Mouse (Mus musculus): ENCODE measurements around the gene 2610028H24Rik.

Gene 2610028H24Rik

DNA sequence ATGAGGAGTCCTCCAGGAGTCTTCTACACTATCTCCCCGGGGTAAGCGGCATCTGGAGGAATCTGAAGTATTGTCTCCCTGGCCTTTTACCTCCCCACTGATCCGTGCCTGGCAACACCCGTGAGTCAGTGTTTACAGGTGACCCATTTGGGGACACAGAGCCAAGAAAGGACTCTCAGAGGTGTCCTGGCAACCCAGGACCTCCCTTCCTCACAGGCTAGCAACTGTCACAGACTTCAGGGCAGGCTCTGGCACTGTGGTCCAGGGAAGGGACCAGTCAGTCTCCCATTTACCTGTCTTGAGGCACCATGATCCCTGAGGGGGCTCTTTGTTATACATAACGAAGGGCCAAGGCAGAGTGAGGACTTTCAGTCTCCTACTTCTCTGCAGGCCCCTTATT lies at the start of gene 2610028H24Rik:
Gene 2610028H24Rik (plus strand): TSS at position 231 of the 400 bp plus-strand sequence.
- no peak for DNase-seq (ENCODE audit: extremely low spot score)

DNA sequence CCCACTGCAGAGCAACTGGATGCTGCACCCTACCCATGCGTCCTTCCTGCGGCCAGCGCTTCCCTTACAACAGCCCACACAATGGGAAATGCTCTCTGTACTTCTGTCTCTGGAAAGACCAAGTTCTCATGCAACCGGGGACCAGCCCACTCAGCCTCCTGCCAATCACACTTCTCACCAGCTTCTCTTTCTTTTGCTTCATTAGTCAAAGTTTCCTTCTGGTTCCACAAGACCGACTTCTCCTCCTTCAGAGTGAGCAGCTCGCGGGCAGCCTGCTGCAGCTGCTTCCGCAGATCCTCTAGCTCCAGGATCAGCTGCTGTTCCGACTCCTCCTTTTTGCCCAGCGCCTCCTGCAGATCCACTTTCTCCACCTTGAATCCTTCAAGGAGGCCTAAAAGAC lies 40.4 kb upstream of the 2610028H24Rik start:
- DNase-seq (ENCODE audit: extremely low spot score), result no peak

GRCm38 (mm10) chr10:76416811-76417210 lies 32.1 kb upstream of the 2610028H24Rik start:
- no peak for DNase-seq (ENCODE audit: extremely low spot score)

DNA sequence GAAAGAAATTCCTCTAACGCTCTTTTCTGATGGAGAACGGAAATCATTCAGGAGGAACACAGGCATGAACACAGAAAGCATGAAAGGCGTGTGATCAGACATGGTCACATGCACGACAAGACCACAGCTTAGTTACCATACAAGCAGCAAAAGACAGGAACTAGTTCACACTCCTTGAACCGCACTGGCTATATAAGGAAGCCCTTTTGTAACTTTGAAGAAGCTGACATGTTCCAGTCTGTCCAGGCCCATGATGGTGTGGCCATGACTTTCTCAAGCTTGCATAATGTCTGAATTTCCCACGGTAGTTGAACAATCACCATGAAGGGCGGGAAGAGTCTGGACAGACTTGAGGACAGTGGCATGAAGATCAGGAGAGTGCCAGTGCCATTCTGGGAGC lies 23.2 kb upstream of the 2610028H24Rik start:
- DNase-seq (ENCODE audit: extremely low spot score), result no peak

- DNase-seq (ENCODE audit: extremely low spot score), result no peak
Measured at GRCm38 (mm10) chr10:76433925-76434324, 15.0 kb upstream of the 2610028H24Rik start.

DNA sequence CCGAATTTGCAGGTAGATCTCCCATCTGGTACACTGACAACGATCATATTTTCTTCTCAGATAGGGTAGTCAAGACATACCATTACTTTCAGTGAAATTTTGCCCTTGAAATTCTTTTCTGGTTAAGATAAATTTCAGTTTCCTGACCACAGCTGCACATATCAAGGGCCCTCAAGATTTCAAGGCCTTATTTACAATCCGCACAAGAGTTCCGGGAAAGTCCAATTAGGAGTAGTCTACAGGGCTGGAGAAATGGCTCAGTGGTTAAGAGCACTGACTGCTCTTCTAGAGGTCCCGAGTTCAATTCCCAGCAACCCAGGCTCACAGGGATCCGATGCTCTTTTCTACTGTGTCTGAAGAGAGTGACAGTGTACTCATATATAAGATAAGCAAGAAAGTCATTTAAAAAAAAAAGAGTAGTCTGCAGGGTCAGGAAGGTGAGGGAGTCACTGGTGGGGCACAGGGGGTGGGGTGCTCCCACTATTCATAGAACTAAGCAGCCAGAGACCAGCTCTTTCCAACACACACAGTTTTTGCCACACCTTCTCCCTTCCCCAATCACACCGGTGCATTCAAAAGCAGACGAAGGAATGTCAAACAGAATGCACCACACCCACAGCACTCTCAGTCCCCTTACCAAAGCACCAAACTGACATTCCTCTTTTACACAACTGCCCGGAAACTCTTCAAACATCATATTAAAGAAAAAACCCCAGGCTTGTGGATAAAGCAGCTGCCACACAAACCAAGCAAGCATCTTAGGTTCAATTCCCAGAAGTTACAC lies 9.6 kb upstream of the 2610028H24Rik start:
- DNase-seq (ENCODE audit: extremely low spot score), result no peak

- no peak for DNase-seq (ENCODE audit: extremely low spot score)
Measured at GRCm38 (mm10) chr10:76440281-76440680, 8.6 kb upstream of the 2610028H24Rik start, which contains the start of gene AC141477.1. AC141477.1 (minus strand) TSS chr10:76440444.

GRCm38 (mm10) chr10:76442178-76443088 lies 6.4 kb upstream of the 2610028H24Rik start, which contains the start of gene Pcnt:
Pcnt (minus strand) TSS chr10:76442786.
- DNase-seq (ENCODE audit: extremely low spot score), result peak; percentile 94

GRCm38 (mm10) chr10:76445996-76446681 lies 2.7 kb upstream of the 2610028H24Rik start:
- no peak for DNase-seq (ENCODE audit: extremely low spot score)

DNA sequence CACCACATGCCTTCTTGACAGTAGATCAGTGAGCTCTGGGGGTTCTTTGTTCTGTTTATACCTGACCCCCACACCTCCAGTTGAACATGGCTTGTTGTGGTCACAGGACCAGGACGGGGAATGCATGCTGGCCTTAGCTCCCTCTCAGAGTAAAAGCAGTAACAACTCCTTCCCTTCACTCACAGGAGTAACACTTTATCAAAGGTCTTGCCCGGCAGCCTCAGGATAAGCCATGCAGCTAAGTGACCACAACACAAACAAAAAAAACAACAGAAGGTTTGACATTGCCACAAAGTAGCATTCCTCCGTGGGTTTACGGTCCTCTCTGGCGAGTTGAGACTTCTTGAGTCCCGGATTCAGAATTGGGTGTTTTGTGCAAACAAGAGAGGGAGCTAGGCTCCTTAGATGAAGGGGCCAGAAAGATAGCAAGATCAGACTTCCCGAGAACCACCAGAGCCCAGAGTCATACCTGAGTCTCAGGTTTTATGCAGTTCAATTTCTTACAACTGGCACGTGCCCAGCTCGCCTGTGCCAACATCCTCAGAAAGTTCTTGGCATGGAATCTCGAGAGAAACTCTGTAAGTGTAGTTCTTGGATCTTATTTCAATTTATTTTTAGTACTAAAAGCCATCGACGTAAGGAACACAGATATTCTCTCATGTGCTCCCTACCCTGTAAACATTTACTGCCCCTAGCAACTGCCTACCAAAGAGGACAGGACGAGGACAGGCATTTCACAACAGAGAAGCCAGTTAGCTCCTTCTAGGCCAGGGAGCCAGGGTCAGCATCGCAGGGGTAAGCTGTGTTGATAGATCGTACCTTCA lies 1.3 kb upstream of the 2610028H24Rik start:
- no peak for DNase-seq (ENCODE audit: extremely low spot score)

- DNase-seq (ENCODE audit: extremely low spot score), result peak; percentile 19
Measured at GRCm38 (mm10) chr10:76455289-76455688, 6.4 kb downstream of the 2610028H24Rik start.

GRCm38 (mm10) chr10:76461255-76461654 lies 12.4 kb downstream of the 2610028H24Rik start:
- no peak for DNase-seq (ENCODE audit: extremely low spot score)

- no peak for DNase-seq (ENCODE audit: extremely low spot score)
Measured at GRCm38 (mm10) chr10:76462312-76462711, 13.4 kb downstream of the 2610028H24Rik start.

GRCm38 (mm10) chr10:76462721-76463120 lies 13.8 kb downstream of the 2610028H24Rik start:
- DNase-seq (ENCODE audit: extremely low spot score), result no peak

- DNase-seq (ENCODE audit: extremely low spot score), result peak; percentile 90
Measured at GRCm38 (mm10) chr10:76468203-76469162, 19.6 kb downstream of the 2610028H24Rik start, which contains the start of the genes Mcm3ap and Ybey. Mcm3ap (plus strand) TSS chr10:76468927. Ybey (minus strand) TSS chr10:76469114.

DNA sequence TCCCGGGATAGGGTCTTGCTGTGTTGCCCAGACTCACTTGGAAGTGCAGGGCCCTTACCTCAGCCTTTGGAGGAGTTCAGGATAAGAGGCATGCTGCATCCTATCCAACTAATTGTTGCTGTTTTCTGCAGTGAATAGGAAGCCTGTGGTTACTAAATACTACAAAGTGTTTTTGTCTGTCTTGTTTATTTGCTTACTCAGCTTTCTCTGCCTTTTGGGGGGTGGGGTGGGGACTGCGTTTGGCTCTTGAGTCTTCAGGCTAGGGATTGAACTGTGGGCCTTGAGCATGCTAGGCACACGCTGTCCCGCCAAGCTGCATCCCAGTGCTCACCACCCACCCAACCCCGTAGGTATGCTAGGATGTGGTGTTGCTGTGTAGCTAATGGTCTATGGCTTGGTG lies 24.9 kb downstream of the 2610028H24Rik start:
- no peak for DNase-seq (ENCODE audit: extremely low spot score)

DNA sequence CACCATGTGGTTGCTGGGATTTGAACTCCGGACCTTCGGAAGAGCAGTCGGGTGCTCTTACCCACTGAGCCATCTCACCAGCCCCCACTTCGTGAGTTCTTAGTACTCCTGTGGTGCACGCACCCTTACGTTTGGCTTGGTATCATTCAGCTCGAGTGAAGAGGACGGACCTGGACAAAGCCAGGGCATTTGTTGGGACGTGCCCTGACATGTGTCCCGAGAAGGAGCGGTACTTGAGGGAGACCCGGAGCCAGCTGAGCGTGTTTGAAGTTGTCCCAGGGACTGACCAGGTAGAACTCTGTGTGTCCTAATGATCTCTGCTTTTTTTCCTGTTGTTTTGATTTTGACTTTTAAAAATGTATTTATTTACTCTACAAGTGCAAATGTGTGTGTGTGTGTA lies 32.0 kb downstream of the 2610028H24Rik start:
- no peak for DNase-seq (ENCODE audit: extremely low spot score)

DNA sequence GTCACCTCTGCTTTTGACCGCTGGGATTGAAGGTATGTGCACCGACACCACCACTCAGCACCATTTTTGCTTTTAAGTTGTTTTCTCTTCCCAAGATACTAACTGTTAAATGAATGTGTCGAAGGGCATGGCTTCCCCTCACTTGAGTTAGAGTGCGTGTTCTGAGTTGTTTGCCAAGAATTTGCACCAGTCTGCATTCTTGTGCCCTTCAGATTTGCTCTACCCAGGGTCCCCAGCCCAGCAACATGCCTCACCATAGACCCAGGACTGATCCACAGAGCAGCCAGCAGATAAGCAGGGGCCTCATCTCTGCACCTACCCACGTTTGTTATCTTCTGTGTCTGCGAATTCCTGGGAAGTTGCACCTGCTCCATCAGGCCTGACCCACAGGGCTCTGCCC lies 32.6 kb downstream of the 2610028H24Rik start:
- no peak for DNase-seq (ENCODE audit: extremely low spot score)

DNA sequence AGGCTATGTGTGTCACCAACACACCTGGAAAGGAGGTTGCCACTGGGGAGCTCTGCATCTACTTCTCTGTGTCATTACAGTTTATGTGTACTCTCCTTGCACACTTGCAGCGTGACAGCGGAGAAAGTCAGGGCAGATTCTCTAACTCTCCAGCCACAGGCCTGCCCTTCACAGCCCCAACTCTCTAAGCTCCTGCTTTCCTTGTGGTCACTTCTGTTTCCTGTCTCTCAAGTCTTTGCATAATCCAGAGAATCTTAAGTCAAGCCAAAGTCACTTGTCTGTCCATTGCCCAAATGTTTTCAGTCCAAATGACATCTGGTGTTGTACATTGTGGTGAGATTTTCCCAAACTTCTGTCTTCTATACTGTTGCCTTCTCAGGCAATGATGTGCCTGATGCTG lies 37.4 kb downstream of the 2610028H24Rik start:
- DNase-seq (ENCODE audit: extremely low spot score), result no peak

DNA sequence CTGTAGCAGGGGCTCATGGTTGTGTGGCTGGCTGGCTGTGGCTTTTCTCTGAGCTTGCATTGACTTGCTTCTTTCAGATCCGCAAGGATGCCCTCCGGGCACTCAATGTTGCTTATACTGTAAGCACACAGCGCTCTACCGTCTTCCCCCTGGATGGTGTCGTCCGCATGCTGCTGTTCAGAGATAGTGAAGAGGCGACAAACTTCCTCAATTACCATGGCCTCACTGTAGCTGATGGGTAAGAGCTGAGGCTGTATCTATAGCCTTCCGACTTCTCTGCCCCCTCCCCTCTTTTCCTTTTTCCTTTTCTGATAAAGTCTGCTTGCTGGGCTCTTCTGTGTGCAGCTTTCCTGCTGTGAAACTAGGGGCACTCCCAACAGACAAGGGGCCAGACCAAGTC lies 39.4 kb downstream of the 2610028H24Rik start:
- DNase-seq (ENCODE audit: extremely low spot score), result no peak

All from embryo, embryonic 9.5 days (tissue).